Mouse (Mus musculus): Measurements from ENCODE around the gene Tbrg1.

DNA sequence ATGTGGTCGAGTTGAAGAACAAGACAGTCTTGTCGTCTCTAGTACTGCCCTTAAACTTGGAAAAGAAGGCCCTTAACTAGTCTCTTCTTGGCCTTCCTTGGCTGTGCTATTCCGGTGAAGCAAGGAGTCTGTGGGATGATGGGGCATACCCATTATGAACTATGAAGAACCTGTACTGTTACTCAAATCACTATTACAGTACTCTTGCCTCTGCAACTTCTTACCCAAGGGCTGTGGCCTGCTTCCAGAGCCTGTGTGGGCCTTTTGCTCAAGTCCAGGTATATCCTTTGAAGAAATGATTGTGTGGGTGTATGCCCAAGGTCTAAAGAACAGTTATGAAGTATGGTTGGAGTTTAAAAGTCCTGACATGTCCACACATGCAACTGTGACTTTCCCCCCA lies 13.1 kb upstream of the Tbrg1 start:
- no peak for TF ChIP-seq GATA1 (IDR thresholded peaks at IDR 0.05; ENCODE audit: borderline replicate concordance, low read length)
- no peak for TF ChIP-seq FLI1 (IDR thresholded peaks at IDR 0.05; ENCODE audit: low read length)
